Mouse (Mus musculus) CH12.LX (cell line): Measurements from ENCODE around the gene Blcap.

ENCODE experiments used
- BHLHE40 ChIP-seq: IDR thresholded peaks from 2 replicates; pipeline ENCODE4 v1.6.1; 2011; ENCODE audit warnings: mild to moderate bottlenecking, low read depth, low read length, improper control_type of control experiment
- CHD1 ChIP-seq: IDR thresholded peaks from 2 replicates; pipeline ENCODE4 v1.6.1; 2012; ENCODE audit warnings: low read depth, low read length, improper control_type of control experiment, inconsistent platforms
- CTCF ChIP-seq, 2 experiments: IDR thresholded peaks in 1 of 2; conservative IDR thresholded peaks in 1 of 2; 2 replicates each; pipeline ENCODE4 v1.5.1; 2011 to 2012; ENCODE audit warnings: low read depth in 2 of 2, low read length in 2 of 2, improper control_type of control experiment in 1 of 2, inconsistent platforms in 1 of 2, mild to moderate bottlenecking in 1 of 2, moderate library complexity in 1 of 2
- EP300 ChIP-seq: IDR thresholded peaks from 2 replicates; pipeline ENCODE4 v1.6.1; 2011; ENCODE audit warnings: low read length, improper control_type of control experiment
- GABPA ChIP-seq: IDR thresholded peaks from 2 replicates; pipeline ENCODE4 v1.6.1; 2012; ENCODE audit warnings: low read depth, low read length, improper control_type of control experiment, inconsistent platforms; ENCODE audit not compliant: insufficient replicate concordance
- JUND ChIP-seq: conservative IDR thresholded peaks from 2 replicates; pipeline ENCODE4 v1.6.1; 2011; ENCODE audit warnings: low read depth, low read length, improper control_type of control experiment
- MAX ChIP-seq: IDR thresholded peaks from 2 replicates; pipeline ENCODE4 v1.6.1; 2011; ENCODE audit warnings: low read length, improper control_type of control experiment
- POLR2A ChIP-seq: IDR thresholded peaks from 2 replicates; pipeline ENCODE4 v1.6.1; 2011; ENCODE audit warnings: low read depth, mild to moderate bottlenecking, improper control_type of control experiment, low read length
- USF1 ChIP-seq: IDR thresholded peaks from 2 replicates; pipeline ENCODE4 v1.6.1; 2014; ENCODE audit warnings: low read depth, mild to moderate bottlenecking, inconsistent platforms, low read length, improper control_type of control experiment
- ZKSCAN1 ChIP-seq: IDR thresholded peaks from 2 replicates; pipeline ENCODE4 v1.6.1; 2012; ENCODE audit warnings: low read depth, inconsistent platforms, low read length, improper control_type of control experiment, borderline replicate concordance
- ZNF384 ChIP-seq: IDR thresholded peaks from 2 replicates; pipeline ENCODE4 v1.6.1; 2012; ENCODE audit warnings: low read depth, low read length, improper control_type of control experiment, inconsistent platforms

DNA sequence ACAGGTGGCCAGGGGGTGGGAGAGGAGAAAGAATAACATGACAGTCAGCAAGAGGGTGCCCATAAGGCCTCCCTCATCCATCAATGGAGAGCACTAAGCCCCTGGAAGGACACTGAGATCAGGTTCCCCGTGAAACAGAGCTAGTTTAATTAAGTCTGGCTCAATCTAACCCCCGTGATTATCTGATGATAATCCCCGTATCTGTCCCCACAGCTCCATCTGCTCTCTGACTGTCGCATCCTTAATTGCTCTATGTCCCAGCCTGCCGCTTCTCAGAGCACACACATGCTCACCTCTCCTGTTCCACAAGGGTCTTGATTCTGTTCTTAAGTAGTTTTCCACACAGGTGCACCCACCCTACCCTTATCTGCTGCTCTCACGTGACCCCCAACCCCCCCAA, 53.5 kb downstream of the Blcap start:
- TF ChIP-seq POLR2A (no peak), GABPA (no peak), MAX (no peak), ZKSCAN1 (no peak), ZNF384 (no peak), BHLHE40 (no peak), CHD1 (no peak), CTCF (conservative IDR thresholded peaks at IDR 0.05 in 1 of 2, IDR thresholded peaks at IDR 0.05 in 1 of 2; ENCODE audit: low read depth in 2 of 2, low read length in 2 of 2) (no peak), USF1 (no peak), JUND (no peak), EP300 (no peak)
